Mouse (Mus musculus): ENCODE data around the gene Astn1. TPM values are rescaled to one million over a fixed set of nuclear protein-coding genes. Genes with fewer than 3 reads are reported as not detected.
A peak's percentile ranks its signal among the peaks of the same experiment; 100 is the strongest.

The Astn1 gene
- polyA plus RNA-seq, 1 experiment from 2014 or later, result 19.5 TPM

- ATAC-seq (ENCODE audit: low FRiP score, low read depth), result no peak
- Histone ChIP-seq H3K4me3 (no peak overlapping the region), H3K9ac (no peak overlapping the region), H3K27ac (no peak overlapping the region), H3K9me3 (no peaks in the 10 kb centered on the region), H3K4me1 (no peaks in the 10 kb centered on the region), H3K36me3 (peaks cover 5% of the 10 kb centered on the region), H3K27me3 (replicated peaks) (no peaks in the 10 kb centered on the region), H3K4me2 (replicated peaks) (no peak overlapping the region)
- WGBS, result 86% methylated on average over 2 of the region's 2 CpGs
These were observed 290.7 kb downstream of the Astn1 start for GRCm38 (mm10) chr1:158652799-158653198.

GRCm38 (mm10) chr1:158653808-158654520, 291.9 kb downstream of the Astn1 start:
- Histone ChIP-seq H3K4me2 (replicated peaks) (no peak overlapping the region), H3K4me3 (no peak overlapping the region), H3K4me1 (no peaks in the 10 kb centered on the region), H3K36me3 (peaks cover 8% of the 10 kb centered on the region), H3K27ac (no peak overlapping the region), H3K9me3 (no peaks in the 10 kb centered on the region), H3K27me3 (replicated peaks) (no peaks in the 10 kb centered on the region), H3K9ac (no peak overlapping the region)
- ATAC-seq (ENCODE audit: low FRiP score, low read depth), result peak; percentile 85
- WGBS, result 24% methylated on average over 4 of the region's 4 CpGs

- Histone ChIP-seq H3K27me3 (replicated peaks) (no peaks in the 10 kb centered on the region), H3K4me3 (no peak overlapping the region), H3K9me3 (no peaks in the 10 kb centered on the region), H3K4me1 (no peaks in the 10 kb centered on the region), H3K27ac (no peak overlapping the region), H3K9ac (no peak overlapping the region), H3K4me2 (replicated peaks) (no peak overlapping the region), H3K36me3 (peaks cover 10% of the 10 kb centered on the region)
- ATAC-seq (ENCODE audit: low FRiP score, low read depth), result peak; percentile 90
- WGBS, result 48% methylated on average over 3 of the region's 3 CpGs
These were observed 292.6 kb downstream of the Astn1 start for GRCm38 (mm10) chr1:158654571-158655205.

- WGBS, result 87% methylated on average over 6 of the region's 6 CpGs
- no peak overlapping the region for H3K27ac ChIP-seq
- no peak overlapping the region for H3K4me3 ChIP-seq
- no peaks in the 10 kb centered on the region for H3K9me3 ChIP-seq
- H3K27me3 ChIP-seq (replicated peaks), result no peaks in the 10 kb centered on the region
- no peaks in the 10 kb centered on the region for H3K4me1 ChIP-seq
- no peak overlapping the region for H3K4me2 ChIP-seq (replicated peaks)
- no peak overlapping the region for H3K9ac ChIP-seq
- ATAC-seq (ENCODE audit: low FRiP score, low read depth), result no peak
- peaks cover 11% of the 10 kb centered on the region for H3K36me3 ChIP-seq
These were observed 294.9 kb downstream of the Astn1 start for GRCm38 (mm10) chr1:158656986-158657385.

GRCm38 (mm10) chr1:158666001-158666400, 303.9 kb downstream of the Astn1 start:
- H3K27ac ChIP-seq, result no peak overlapping the region
- no peak overlapping the region for H3K9ac ChIP-seq
- no peaks in the 10 kb centered on the region for H3K9me3 ChIP-seq
- no peak for ATAC-seq (ENCODE audit: low FRiP score, low read depth)
- H3K4me1 ChIP-seq, result no peaks in the 10 kb centered on the region
- no peak overlapping the region for H3K4me3 ChIP-seq
- H3K27me3 ChIP-seq (replicated peaks), result no peaks in the 10 kb centered on the region
- H3K36me3 ChIP-seq, result no peaks in the 10 kb centered on the region
- 82% methylated on average over 3 of the region's 3 CpGs for WGBS
- no peak overlapping the region for H3K4me2 ChIP-seq (replicated peaks)

GRCm38 (mm10) chr1:158669971-158670592, 308.0 kb downstream of the Astn1 start:
- Histone ChIP-seq H3K4me3 (no peak overlapping the region), H3K27me3 (replicated peaks) (no peaks in the 10 kb centered on the region), H3K9me3 (no peaks in the 10 kb centered on the region), H3K4me1 (no peaks in the 10 kb centered on the region), H3K4me2 (replicated peaks) (no peak overlapping the region), H3K9ac (no peak overlapping the region), H3K36me3 (peaks cover 9% of the 10 kb centered on the region; the same call in 1 of the 2 replicates), H3K27ac (no peak overlapping the region)
- WGBS, result 44% methylated on average over 3 of the region's 3 CpGs
- no peak for ATAC-seq (ENCODE audit: low FRiP score, low read depth)

- H3K27me3 ChIP-seq (replicated peaks), result no peaks in the 10 kb centered on the region
- H3K4me1 ChIP-seq, result no peaks in the 10 kb centered on the region
- WGBS, result 75% methylated on average over 1 of the region's 1 CpGs
- peaks cover 24% of the 10 kb centered on the region; the same call in 1 of the 2 replicates for H3K36me3 ChIP-seq
- H3K4me2 ChIP-seq (replicated peaks), result no peak overlapping the region
- no peak overlapping the region for H3K27ac ChIP-seq
- H3K9ac ChIP-seq, result no peak overlapping the region
- ATAC-seq (ENCODE audit: low FRiP score, low read depth), result no peak
- H3K9me3 ChIP-seq, result no peaks in the 10 kb centered on the region
- no peak overlapping the region for H3K4me3 ChIP-seq
These were observed 325.7 kb downstream of the Astn1 start for GRCm38 (mm10) chr1:158687726-158688125.

- no peaks in the 10 kb centered on the region for H3K27me3 ChIP-seq (replicated peaks)
- H3K9me3 ChIP-seq, result no peaks in the 10 kb centered on the region
- no peaks in the 10 kb centered on the region for H3K36me3 ChIP-seq
- no peak overlapping the region for H3K9ac ChIP-seq
- no peaks in the 10 kb centered on the region for H3K4me1 ChIP-seq
- 71% methylated on average over 3 of the region's 3 CpGs for whole genome bisulfite sequencing
- ATAC-seq (ENCODE audit: low FRiP score, low read depth), result no peak
- no peak overlapping the region for H3K4me3 ChIP-seq
- no peak overlapping the region for H3K27ac ChIP-seq
- no peak overlapping the region for H3K4me2 ChIP-seq (replicated peaks)
These were observed 335.4 kb downstream of the Astn1 start for GRCm38 (mm10) chr1:158697423-158697822.

GRCm38 (mm10) chr1:158697859-158698569, 335.9 kb downstream of the Astn1 start:
- no peak overlapping the region for H3K4me3 ChIP-seq
- no peaks in the 10 kb centered on the region for H3K36me3 ChIP-seq
- H3K27ac ChIP-seq, result no peak overlapping the region
- H3K27me3 ChIP-seq (replicated peaks), result no peaks in the 10 kb centered on the region
- H3K9me3 ChIP-seq, result no peaks in the 10 kb centered on the region
- H3K4me2 ChIP-seq (replicated peaks), result no peak overlapping the region
- no peak overlapping the region for H3K9ac ChIP-seq
- ATAC-seq (ENCODE audit: low FRiP score, low read depth), result no peak
- no peaks in the 10 kb centered on the region for H3K4me1 ChIP-seq
- WGBS, result 89% methylated on average over 10 of the region's 10 CpGs

GRCm38 (mm10) chr1:158699276-158699675, 337.2 kb downstream of the Astn1 start:
- Histone ChIP-seq H3K4me1 (no peaks in the 10 kb centered on the region), H3K9me3 (no peaks in the 10 kb centered on the region), H3K36me3 (no peaks in the 10 kb centered on the region), H3K27ac (no peak overlapping the region), H3K4me2 (replicated peaks) (no peak overlapping the region), H3K9ac (no peak overlapping the region), H3K27me3 (replicated peaks) (no peaks in the 10 kb centered on the region), H3K4me3 (no peak overlapping the region)
- WGBS, result 77% methylated on average over 2 of the region's 2 CpGs
- no peak for ATAC-seq (ENCODE audit: low FRiP score, low read depth)

GRCm38 (mm10) chr1:158700147-158700546, 338.1 kb downstream of the Astn1 start:
- H3K27me3 ChIP-seq (replicated peaks), result no peaks in the 10 kb centered on the region
- no peak overlapping the region for H3K9ac ChIP-seq
- no peaks in the 10 kb centered on the region for H3K9me3 ChIP-seq
- WGBS, result 78% methylated on average over 2 of the region's 2 CpGs
- H3K4me3 ChIP-seq, result no peak overlapping the region
- H3K4me2 ChIP-seq (replicated peaks), result no peak overlapping the region
- no peak overlapping the region for H3K27ac ChIP-seq
- no peaks in the 10 kb centered on the region for H3K4me1 ChIP-seq
- no peaks in the 10 kb centered on the region for H3K36me3 ChIP-seq
- no peak for ATAC-seq (ENCODE audit: low FRiP score, low read depth)

GRCm38 (mm10) chr1:158701336-158701735, 339.3 kb downstream of the Astn1 start:
- H3K4me2 ChIP-seq (replicated peaks), result no peak overlapping the region
- no peaks in the 10 kb centered on the region for H3K4me1 ChIP-seq
- H3K9me3 ChIP-seq, result no peaks in the 10 kb centered on the region
- no peak overlapping the region for H3K4me3 ChIP-seq
- H3K27ac ChIP-seq, result no peak overlapping the region
- H3K27me3 ChIP-seq (replicated peaks), result no peaks in the 10 kb centered on the region
- 84% methylated on average over 1 of the region's 1 CpGs for WGBS
- no peak overlapping the region for H3K9ac ChIP-seq
- H3K36me3 ChIP-seq, result no peaks in the 10 kb centered on the region
- no peak for ATAC-seq (ENCODE audit: low FRiP score, low read depth)
